Mouse (Mus musculus) stomach, postnatal 0 days (tissue): ENCODE results near the gene Ddi2. TPM values are rescaled to one million over a fixed set of nuclear protein-coding genes. Genes with fewer than 3 reads are reported as not detected.
A peak's percentile ranks its signal among the peaks of the same experiment; 100 is the strongest.

ENCODE experiments used
- ATAC-seq: fragments of 200-750 bp; cut with Nextera tagmentation; 2 replicates; pipeline ENCODE4 v1.8.0; 2017; ENCODE audit not compliant: low FRiP score, low TSS enrichment
- DNase-seq: peaks from one replicate; pipeline ENCODE4 v3.0.0-alpha.2; 2016; ENCODE audit warnings: low spot score
- H3K27ac ChIP-seq: fragments of 300-500 bp; sonication (generic); replicated peaks from 2 replicates; pipeline ENCODE4 v1.5.1; 2014; ENCODE audit warnings: mild to moderate bottlenecking, control low read depth
- H3K27me3 ChIP-seq: fragments of 300-500 bp; sonication (generic); 2 replicates; pipeline ENCODE4 v1.6.1; 2014; ENCODE audit warnings: low read length; ENCODE audit not compliant: control insufficient read depth, insufficient read depth
- H3K36me3 ChIP-seq: fragments of 300-500 bp; sonication (generic); 2 replicates; pipeline ENCODE4 v1.6.1; 2014; ENCODE audit warnings: low read length, mixed read lengths; ENCODE audit not compliant: control insufficient read depth, insufficient read depth
- H3K4me1 ChIP-seq: fragments of 300-500 bp; sonication (generic); replicated peaks from 2 replicates; pipeline ENCODE4 v1.6.1; 2014; ENCODE audit warnings: antibody characterized with exemption; ENCODE audit not compliant: control insufficient read depth, insufficient read depth
- H3K4me2 ChIP-seq: fragments of 300-500 bp; sonication (generic); replicated peaks from 2 replicates; pipeline ENCODE4 v1.6.1; 2014; ENCODE audit warnings: low read depth, mild to moderate bottlenecking, control low read depth, moderate library complexity
- H3K4me3 ChIP-seq: fragments of 300-500 bp; sonication (generic); 2 replicates; pipeline ENCODE4 v1.5.1; 2014; ENCODE audit warnings: low read depth, low read length, control low read depth
- H3K9ac ChIP-seq: fragments of 300-500 bp; sonication (generic); 2 replicates; pipeline ENCODE4 v1.6.1; 2014; ENCODE audit warnings: mild to moderate bottlenecking, low read length, control low read depth, mixed read lengths
- H3K9me3 ChIP-seq: fragments of 300-500 bp; sonication (generic); 2 replicates; pipeline ENCODE4 v1.6.1; 2016; ENCODE audit warnings: low read length; ENCODE audit not compliant: control insufficient read depth
- CTCF ChIP-seq: IDR thresholded peaks from 2 replicates; pipeline ENCODE4 v1.5.1; 2016; ENCODE audit warnings: antibody characterized with exemption, low read depth, mild to moderate bottlenecking, moderate library complexity
- EP300 ChIP-seq: optimal IDR thresholded peaks from 2 replicates; pipeline ENCODE3; 2016; ENCODE audit warnings: antibody characterized with exemption
- WGBS: fragments of 180-500 bp; shearing (Covaris S2); extraction: QIAGEN DNeasy Blood & Tissue Kit; methylation state at CpG from one replicate; pipeline ENCODE4 v1.1.7; 2014; 5-methylcytosine and 5-hydroxymethylcytosine counted together
- polyA plus RNA-seq: library from polyadenylated mRNA; unstranded; fragments of >200 nt; fragmentation: Nextera tagmentation; extraction: Ambion mirVana; gene quantifications from 2 replicates; pipeline ENCODE4 v1.2.1, GENCODE M21; 2015

Ddi2 gene
- polyA plus RNA-seq, 1 experiment from 2014 or later, result 14.4 TPM

- peak overlapping the region; percentile 34; the same call in 1 of the 2 replicates for H3K4me3 ChIP-seq
- H3K4me1 ChIP-seq, result no peaks in the 10 kb centered on the region
- DNase-seq, result no peak
- no peaks in the 10 kb centered on the region for H3K27me3 ChIP-seq
- no peak overlapping the region for H3K9ac ChIP-seq
- no peaks in the 10 kb centered on the region for H3K9me3 ChIP-seq
- 20% methylated on average over 9 of the region's 9 CpGs for WGBS
- ATAC-seq, result peak; percentile 6; the same call in 1 of the 2 replicates
- peak overlapping the region; percentile 71; the same call in 1 of the 2 replicates for H3K27ac ChIP-seq
- H3K36me3 ChIP-seq, result no peaks in the 10 kb centered on the region
- peak overlapping the region; percentile 61 for H3K4me2 ChIP-seq
- TF ChIP-seq EP300 (no peak), CTCF (no peak)
Observed at GRCm38 (mm10) chr4:141735206-141735560, 12.0 kb upstream of the Ddi2 start.

DNA sequence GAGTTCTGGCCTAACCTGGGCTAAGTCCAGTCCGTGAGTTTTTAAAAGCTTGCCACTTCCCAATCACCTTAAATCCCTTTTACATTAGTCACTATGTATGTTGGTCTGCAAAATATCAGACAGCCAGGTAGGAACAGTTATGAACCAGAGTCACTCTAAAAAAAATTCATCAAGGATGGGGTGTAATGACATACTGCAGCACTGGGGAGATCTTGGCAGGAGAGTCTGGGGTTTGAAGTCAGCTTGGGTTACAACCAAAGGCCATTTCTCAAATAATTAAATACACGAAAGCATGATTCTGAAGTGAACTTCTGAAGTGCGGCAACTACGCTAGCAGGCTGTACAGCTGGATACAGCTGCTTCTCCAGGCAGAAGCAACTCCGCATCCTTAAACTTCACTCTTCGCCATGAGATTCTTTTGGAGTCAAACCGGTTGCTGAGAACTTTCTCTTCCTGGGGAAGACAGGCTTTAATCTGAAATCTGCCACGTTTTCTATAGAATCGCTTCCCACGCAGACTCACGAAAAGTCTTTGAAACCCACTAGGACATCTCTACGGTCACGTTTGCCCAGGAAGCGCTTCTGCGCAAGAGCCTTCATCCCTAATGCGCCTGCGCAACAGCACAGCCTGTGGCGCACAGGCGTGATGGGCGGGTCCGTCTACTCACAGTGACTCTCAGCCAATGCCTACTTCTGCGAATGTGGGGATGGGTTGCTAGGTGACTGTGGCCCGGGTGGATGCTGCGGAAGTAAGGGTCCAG, 11.4 kb upstream of the Ddi2 start:
- no peak for TF ChIP-seq CTCF
- TF ChIP-seq EP300, result no peak
- Histone ChIP-seq H3K4me3 (peak overlapping the region; percentile 34), H3K9me3 (no peaks in the 10 kb centered on the region), H3K9ac (peak overlapping the region; percentile 43; the same call in 1 of the 2 replicates), H3K4me2 (peak overlapping the region; percentile 61), H3K4me1 (no peaks in the 10 kb centered on the region), H3K36me3 (no peaks in the 10 kb centered on the region), H3K27me3 (no peaks in the 10 kb centered on the region), H3K27ac (peak overlapping the region; percentile 71)
- DNase-seq, result peak; percentile 88
- WGBS, result 4% methylated on average over 24 of the region's 24 CpGs
- peak; percentile 91 for ATAC-seq

DNA sequence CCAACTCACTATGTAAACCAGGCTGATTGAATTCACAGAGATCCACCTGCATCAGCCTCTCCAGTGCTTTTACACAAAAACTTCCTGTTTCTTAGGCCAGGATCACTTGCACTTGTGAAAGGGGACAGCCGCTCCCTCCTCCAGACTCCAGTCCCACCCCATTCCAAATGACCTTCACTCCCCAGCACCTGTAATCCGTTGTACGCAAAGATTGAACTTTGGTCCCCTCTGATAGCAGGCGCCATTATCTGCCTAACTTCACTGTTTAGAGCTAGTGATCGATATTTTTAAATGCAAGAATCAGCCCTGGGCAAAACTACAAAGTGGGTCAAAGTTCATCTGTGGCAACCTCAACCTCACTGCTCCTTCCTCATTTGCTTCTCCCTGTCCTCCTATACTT, 8.5 kb upstream of the Ddi2 start:
- no peaks in the 10 kb centered on the region for H3K9me3 ChIP-seq
- H3K9ac ChIP-seq, result no peak overlapping the region
- no peak overlapping the region for H3K27ac ChIP-seq
- peak; percentile 46 for ATAC-seq
- no peaks in the 10 kb centered on the region for H3K27me3 ChIP-seq
- TF ChIP-seq CTCF, result no peak
- no peak for TF ChIP-seq EP300
- peak; percentile 44 for DNase-seq
- no peaks in the 10 kb centered on the region for H3K36me3 ChIP-seq
- no peak overlapping the region for H3K4me3 ChIP-seq
- H3K4me2 ChIP-seq, result no peak overlapping the region
- WGBS, result 65% methylated on average over 5 of the region's 5 CpGs
- H3K4me1 ChIP-seq, result no peaks in the 10 kb centered on the region

GRCm38 (mm10) chr4:141730401-141730800, 7.2 kb upstream of the Ddi2 start:
- ATAC-seq (no peak), DNase-seq (no peak)
- TF ChIP-seq EP300 (no peak), CTCF (no peak)
- Histone ChIP-seq H3K4me3 (no peak overlapping the region), H3K4me2 (no peak overlapping the region), H3K4me1 (no peaks in the 10 kb centered on the region), H3K27ac (no peak overlapping the region), H3K36me3 (no peaks in the 10 kb centered on the region), H3K27me3 (no peaks in the 10 kb centered on the region), H3K9me3 (no peaks in the 10 kb centered on the region), H3K9ac (no peak overlapping the region)
- 80% methylated on average over 13 of the region's 13 CpGs for WGBS

DNA sequence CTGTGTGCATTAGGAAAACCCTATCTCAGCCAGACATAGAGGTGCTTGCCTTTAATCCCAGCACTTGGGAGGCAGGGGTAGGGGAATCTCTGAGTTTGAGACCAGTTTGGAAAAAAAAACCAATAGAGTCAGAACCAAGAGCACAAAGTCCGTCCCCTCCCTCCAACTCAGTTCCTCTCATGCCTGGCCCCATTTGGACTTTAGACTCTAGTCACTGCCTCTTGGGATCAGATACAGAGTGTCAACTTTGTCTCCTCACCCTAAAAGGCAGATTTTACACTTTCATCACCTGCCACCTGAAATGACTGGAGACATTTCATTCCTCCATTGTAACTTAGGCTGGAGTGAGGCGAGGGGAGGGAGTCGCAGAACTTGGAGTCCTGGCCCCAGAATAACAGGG, 6.0 kb upstream of the Ddi2 start:
- WGBS, result 63% methylated on average over 3 of the region's 3 CpGs
- Histone ChIP-seq H3K4me3 (no peak overlapping the region), H3K9ac (no peak overlapping the region), H3K36me3 (no peaks in the 10 kb centered on the region), H3K4me2 (no peak overlapping the region), H3K27me3 (no peaks in the 10 kb centered on the region), H3K27ac (peak overlapping the region; percentile 40; the same call in 1 of the 2 replicates), H3K9me3 (no peaks in the 10 kb centered on the region), H3K4me1 (no peaks in the 10 kb centered on the region)
- no peak for TF ChIP-seq CTCF
- no peak for TF ChIP-seq EP300
- ATAC-seq (peak; percentile 75), DNase-seq (peak; percentile 61)

- no peak overlapping the region for H3K9ac ChIP-seq
- no peaks in the 10 kb centered on the region for H3K36me3 ChIP-seq
- no peak overlapping the region for H3K4me2 ChIP-seq
- no peak overlapping the region for H3K4me3 ChIP-seq
- DNase-seq, result peak; percentile 63
- H3K27ac ChIP-seq, result peak overlapping the region; percentile 67; the same call in 1 of the 2 replicates
- TF ChIP-seq CTCF (no peak), EP300 (no peak)
- H3K4me1 ChIP-seq, result 0 out of 2 replicates have a peak, but pooled peaks cover 3% of the 10 kb centered on the region
- H3K9me3 ChIP-seq, result no peaks in the 10 kb centered on the region
- 43% methylated on average over 3 of the region's 3 CpGs for WGBS
- H3K27me3 ChIP-seq, result no peaks in the 10 kb centered on the region
- no peak for ATAC-seq
Observed at GRCm38 (mm10) chr4:141725738-141726137, 2.5 kb upstream of the Ddi2 start.
